Mouse (Mus musculus) heart, embryonic 14.5 days (tissue): ENCODE measurements around the gene Ankrd53. TPM values are rescaled to one million over a fixed set of nuclear protein-coding genes. Genes with fewer than 3 reads are reported as not detected.
A peak's percentile ranks its signal among the peaks of the same experiment; 100 is the strongest.

Source experiments
- ATAC-seq: fragments of 200-750 bp; cut with Nextera tagmentation; 2 replicates; pipeline ENCODE4 v1.8.0; 2017; ENCODE audit warnings: low read depth, moderate TSS enrichment; ENCODE audit not compliant: insufficient number of reproducible peaks, insufficient read depth, low FRiP score
- H3K27ac ChIP-seq, 2 experiments: fragments of 200-500 bp in 1 of 2; fragments of 300-500 bp in 1 of 2; sonication (generic) in 1 of 2; replicated peaks in 1 of 2; 2 replicates each; pipeline ENCODE4 v1.5.1; 2012 to 2014; ENCODE audit warnings: low read depth in 2 of 2, low read length in 2 of 2, control low read depth in 1 of 2, mild to moderate bottlenecking in 1 of 2, mixed read lengths in 1 of 2; ENCODE audit not compliant: control insufficient read depth in 1 of 2, insufficient read depth in 1 of 2
- H3K27me3 ChIP-seq: fragments of 300-500 bp; sonication (generic); 2 replicates; pipeline ENCODE4 v1.6.1; 2014; ENCODE audit warnings: mild to moderate bottlenecking, low read length, control low read depth; ENCODE audit not compliant: control insufficient read depth, insufficient read depth
- H3K36me3 ChIP-seq: fragments of 300-500 bp; sonication (generic); 2 replicates; pipeline ENCODE4 v1.6.1; 2014; ENCODE audit warnings: mild to moderate bottlenecking, control low read depth, low read length, mixed read lengths; ENCODE audit not compliant: control insufficient read depth, insufficient read depth
- H3K4me1 ChIP-seq, 2 experiments: fragments of 200-500 bp in 1 of 2; fragments of 300-500 bp in 1 of 2; sonication (generic) in 1 of 2; 2 replicates each; pipeline ENCODE4 v1.6.1; 2012 to 2014; ENCODE audit warnings: low read length in 2 of 2, control low read depth in 1 of 2, mixed read lengths in 1 of 2; ENCODE audit not compliant: control insufficient read depth in 2 of 2, insufficient read depth in 2 of 2
- H3K4me2 ChIP-seq: fragments of 300-500 bp; sonication (generic); 2 replicates; pipeline ENCODE4 v1.6.1; 2014; ENCODE audit warnings: mild to moderate bottlenecking, low read length
- H3K4me3 ChIP-seq, 2 experiments: fragments of 200-500 bp in 1 of 2; fragments of 300-500 bp in 1 of 2; sonication (generic) in 1 of 2; 2 replicates each; pipeline ENCODE4 v1.5.1; 2012 to 2014; ENCODE audit warnings: low read length in 2 of 2, mild to moderate bottlenecking in 2 of 2, control low read depth in 1 of 2, low read depth in 1 of 2, moderate library complexity in 1 of 2; ENCODE audit not compliant: control insufficient read depth in 1 of 2, insufficient read depth in 1 of 2
- H3K9ac ChIP-seq: fragments of 300-500 bp; sonication (generic); 2 replicates; pipeline ENCODE4 v1.6.1; 2014; ENCODE audit warnings: mild to moderate bottlenecking, low read length
- H3K9me3 ChIP-seq: fragments of 300-500 bp; sonication (generic); 2 replicates; pipeline ENCODE4 v1.6.1; 2016; ENCODE audit warnings: low read length, control low read depth; ENCODE audit not compliant: control insufficient read depth
- WGBS: fragments of 180-500 bp; shearing (Covaris S2); extraction: QIAGEN DNeasy Blood & Tissue Kit; methylation state at CpG from one replicate; pipeline ENCODE4 v1.1.7; 2014; 5-methylcytosine and 5-hydroxymethylcytosine counted together
- polyA plus RNA-seq: library from polyadenylated mRNA; unstranded; fragments of >200 nt; fragmentation: Nextera tagmentation; extraction: Ambion mirVana; gene quantifications from 2 replicates; pipeline ENCODE4 v1.2.1, GENCODE M21; 2014

Ankrd53 gene
- polyA plus RNA-seq, 1 experiment from 2014 or later = not detected

DNA sequence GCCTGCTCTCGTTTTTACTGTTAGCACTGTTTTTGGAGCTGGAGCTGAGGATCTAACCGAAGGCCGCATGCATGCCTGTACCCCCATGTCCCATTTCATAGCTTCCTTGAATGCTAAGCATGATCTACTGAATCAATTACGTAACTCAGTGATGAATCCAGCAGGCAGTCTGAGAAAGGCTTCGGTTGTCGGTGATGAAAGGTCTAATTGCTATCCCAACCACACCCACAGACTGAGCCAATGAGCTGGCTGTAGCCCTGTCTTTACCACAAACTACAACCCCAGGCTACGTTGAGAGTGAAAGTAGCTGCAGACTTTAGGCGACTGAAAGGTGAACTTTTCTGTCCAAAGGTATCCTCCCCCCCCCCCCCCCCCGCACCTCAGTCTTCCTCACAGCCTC lies 11.7 kb downstream of the Ankrd53 start:
- peak overlapping the region in 1 of 2 experiments; percentile 63; a peak in 1 of 4 replicates for H3K4me3 ChIP-seq
- 58% methylated on average over 9 of the region's 9 CpGs for WGBS
- H3K27me3 ChIP-seq = no peaks in the 10 kb centered on the region
- H3K36me3 ChIP-seq = peaks cover 42% of the 10 kb centered on the region
- H3K4me2 ChIP-seq = peak overlapping the region; percentile 88
- H3K9me3 ChIP-seq = no peaks in the 10 kb centered on the region
- no peak for ATAC-seq
- peak overlapping the region; percentile 81 for H3K9ac ChIP-seq
- peaks cover 7 to 17% of the 10 kb centered on the region in 2 experiments; a peak in 3 of 4 replicates for H3K4me1 ChIP-seq
- no peak overlapping the region for H3K27ac ChIP-seq

DNA sequence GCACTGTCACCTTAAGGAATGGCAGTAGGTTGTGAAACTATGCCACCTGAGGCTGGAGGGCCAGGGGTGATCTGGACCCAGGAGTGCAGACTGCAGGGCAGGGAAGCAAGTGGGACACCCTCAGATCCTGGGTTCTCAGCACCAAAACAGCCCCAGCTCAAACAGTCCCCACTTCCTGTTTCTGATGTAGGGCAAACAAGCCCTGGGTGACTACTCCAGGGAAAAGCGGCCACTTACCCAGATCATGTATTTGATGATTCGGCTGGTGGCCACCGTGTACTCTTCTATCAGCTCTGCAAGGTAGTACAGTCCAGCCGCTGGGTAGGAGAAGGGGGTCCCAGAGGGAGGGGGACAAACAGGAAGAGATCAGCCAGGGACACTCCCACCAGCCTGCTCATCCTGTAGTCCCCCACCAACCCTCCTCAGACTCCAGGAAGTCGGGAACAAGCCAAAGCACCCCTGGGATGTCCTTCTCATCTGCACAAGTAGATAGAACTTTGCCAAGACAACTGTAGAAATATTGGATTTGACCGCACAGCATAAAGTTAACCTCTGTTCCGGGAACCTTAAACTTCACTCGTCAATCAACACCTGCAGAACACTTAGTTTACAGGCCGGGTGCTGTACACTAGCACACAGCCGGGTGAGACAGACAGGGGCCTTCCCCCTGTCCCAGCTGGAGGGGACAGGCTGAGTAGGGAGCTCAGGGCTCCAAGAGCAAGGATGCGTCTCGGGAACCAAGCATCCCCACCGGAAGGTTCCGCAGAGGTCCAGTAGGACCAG lies 12.5 kb downstream of the Ankrd53 start:
- peak overlapping the region; percentile 88 for H3K4me2 ChIP-seq
- no peaks in the 10 kb centered on the region for H3K9me3 ChIP-seq
- H3K27ac ChIP-seq = peak overlapping the region; percentile 69 to 88
- no peaks in the 10 kb centered on the region for H3K27me3 ChIP-seq
- H3K4me1 ChIP-seq = peaks cover 7 to 17% of the 10 kb centered on the region in 2 experiments; a peak in 3 of 4 replicates
- ATAC-seq = no peak; the same call in 1 of the 2 replicates
- H3K9ac ChIP-seq = peak overlapping the region; percentile 81
- peak overlapping the region; percentile 63 to 78 for H3K4me3 ChIP-seq
- under 1% methylated on average over 14 of the region's 14 CpGs for WGBS
- peaks cover 34% of the 10 kb centered on the region for H3K36me3 ChIP-seq

DNA sequence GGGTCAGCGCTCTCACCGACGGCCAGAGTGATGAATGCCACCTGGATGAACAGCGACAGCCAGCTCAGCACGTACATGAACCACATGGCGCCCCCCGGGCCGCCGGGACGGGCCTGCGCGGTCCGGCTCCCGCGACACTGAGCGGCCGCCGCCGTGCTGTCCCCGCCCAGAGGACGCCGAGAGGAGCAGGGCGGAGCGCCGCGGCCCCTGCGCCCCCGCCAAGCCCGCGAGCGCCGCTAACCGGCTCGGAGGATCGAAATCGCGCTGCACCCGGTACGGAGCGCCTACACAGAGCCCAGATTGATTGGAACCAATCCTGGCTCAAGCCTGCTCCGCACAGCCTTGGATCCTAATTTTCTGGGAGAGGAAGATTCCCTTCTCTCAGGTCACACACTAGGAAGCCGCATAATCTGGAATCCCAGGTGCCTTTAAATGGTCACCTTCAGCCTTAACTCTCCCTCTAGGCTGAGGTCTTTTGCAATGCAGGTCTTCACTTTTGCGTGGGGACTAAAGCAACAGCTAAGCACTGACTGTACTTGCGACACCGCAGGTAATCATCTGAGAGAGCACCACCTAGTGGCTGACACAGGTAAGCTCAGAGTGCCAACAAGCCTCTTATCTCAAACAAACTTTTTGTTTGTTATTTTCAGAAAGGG lies 13.3 kb downstream of the Ankrd53 start, which contains the start of gene Tex261:
Gene Tex261 (minus strand): TSS at position 176 of the 656 bp plus-strand sequence.
- Histone ChIP-seq H3K36me3 (peaks cover 27% of the 10 kb centered on the region), H3K27me3 (no peaks in the 10 kb centered on the region), H3K9ac (peak within 1 kb of the TSS; percentile 81), H3K4me3 (peak within 1 kb of the TSS; percentile 63 to 78), H3K9me3 (no peaks in the 10 kb centered on the region), H3K4me1 (peaks cover 7 to 17% of the 10 kb centered on the region in 2 experiments; a peak in 3 of 4 replicates), H3K27ac (peak within 1 kb of the TSS; percentile 88 to 93), H3K4me2 (peak within 1 kb of the TSS; percentile 88)
- WGBS = 1% methylated on average over 36 of the region's 45 CpGs
- ATAC-seq = peak; percentile 92

GRCm38 (mm10) chr6:83778306-83778705 lies 15.9 kb downstream of the Ankrd53 start:
- WGBS = 81% methylated on average over 7 of the region's 7 CpGs
- Histone ChIP-seq H3K4me2 (no peak overlapping the region), H3K9me3 (no peaks in the 10 kb centered on the region), H3K9ac (no peak overlapping the region), H3K27ac (no peak overlapping the region), H3K36me3 (peaks cover 2% of the 10 kb centered on the region), H3K4me3 (no peak overlapping the region), H3K4me1 (peaks cover 7 to 17% of the 10 kb centered on the region in 2 experiments; a peak in 3 of 4 replicates), H3K27me3 (no peaks in the 10 kb centered on the region)
- ATAC-seq = no peak

- peaks cover 6 to 13% of the 10 kb centered on the region in 2 experiments; a peak in 3 of 4 replicates for H3K4me1 ChIP-seq
- H3K9me3 ChIP-seq = no peaks in the 10 kb centered on the region
- H3K4me2 ChIP-seq = no peak overlapping the region
- no peak overlapping the region for H3K9ac ChIP-seq
- no peaks in the 10 kb centered on the region for H3K27me3 ChIP-seq
- H3K36me3 ChIP-seq = no peaks in the 10 kb centered on the region
- H3K4me3 ChIP-seq = no peak overlapping the region
- H3K27ac ChIP-seq = no peak overlapping the region
- WGBS = 10% methylated on average over 5 of the region's 5 CpGs
- ATAC-seq = no peak
Measured at GRCm38 (mm10) chr6:83779026-83779425, 16.6 kb downstream of the Ankrd53 start.

DNA sequence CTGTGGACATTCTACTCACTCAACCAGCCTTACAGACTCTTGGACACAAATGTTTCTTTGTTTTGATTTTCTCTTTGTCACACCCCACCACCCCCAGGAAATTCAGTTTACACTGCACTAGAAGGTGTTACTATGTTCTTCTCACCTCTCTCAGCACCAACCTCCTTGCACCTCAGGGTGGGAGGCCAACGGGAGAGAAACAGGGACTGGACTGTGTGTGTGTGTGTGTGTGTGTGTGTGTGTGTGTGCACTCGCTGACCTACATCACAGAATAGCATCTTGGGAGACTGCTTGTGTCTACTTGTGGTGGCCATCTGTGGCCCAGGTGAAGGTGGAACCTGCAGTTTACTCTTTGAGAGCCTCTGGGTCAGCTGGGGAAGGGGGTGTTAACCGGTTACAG lies 24.0 kb downstream of the Ankrd53 start:
- Histone ChIP-seq H3K4me1 (peaks cover 0 to under 1% of the 10 kb centered on the region in 2 experiments; a peak in 1 of 4 replicates), H3K27me3 (no peaks in the 10 kb centered on the region), H3K9ac (no peak overlapping the region), H3K36me3 (no peaks in the 10 kb centered on the region), H3K9me3 (no peaks in the 10 kb centered on the region), H3K4me3 (no peak overlapping the region), H3K4me2 (no peak overlapping the region), H3K27ac (no peak overlapping the region)
- no peak for ATAC-seq
- 64% methylated on average over 3 of the region's 3 CpGs for WGBS

GRCm38 (mm10) chr6:83788554-83788953 lies 26.1 kb downstream of the Ankrd53 start:
- H3K27ac ChIP-seq = no peak overlapping the region

More at GRCm38 (mm10) chr6:83788554-83788953, 26.1 kb downstream of the Ankrd53 start:
- Histone ChIP-seq H3K36me3 (no peaks in the 10 kb centered on the region), H3K9ac (no peak overlapping the region), H3K9me3 (no peaks in the 10 kb centered on the region), H3K4me3 (no peak overlapping the region), H3K4me2 (no peak overlapping the region), H3K27me3 (no peaks in the 10 kb centered on the region), H3K4me1 (peaks cover 0 to 2% of the 10 kb centered on the region in 2 experiments; a peak in 2 of 4 replicates)
- ATAC-seq = no peak
- 78% methylated on average over 7 of the region's 7 CpGs for WGBS
